Mouse (Mus musculus): ENCODE measurements around the gene Wdr24.
"Not testable (repeated sequence)": the region's sequence is repeated elsewhere in the genome, so short reads cannot be mapped to it uniquely, and the experiment has no call there.

Wdr24 gene

GRCm38 (mm10) chr17:25807452-25807851, 16.0 kb upstream of the Wdr24 start:
- not testable (repeated sequence) for DNase-seq (ENCODE audit: low spot score)

- no peak for DNase-seq (ENCODE audit: low spot score)
These were observed 15.4 kb upstream of the Wdr24 start for GRCm38 (mm10) chr17:25808028-25808427.

GRCm38 (mm10) chr17:25808789-25809605, 14.4 kb upstream of the Wdr24 start, which contains the start of gene Fbxl16:
Gene Fbxl16 (plus strand): TSS chr17:25809085.
- DNase-seq (ENCODE audit: low spot score) = peak; percentile 70

GRCm38 (mm10) chr17:25809606-25810340, 13.7 kb upstream of the Wdr24 start:
- DNase-seq (ENCODE audit: low spot score) = no peak

- DNase-seq (ENCODE audit: low spot score) = no peak
These were observed 12.5 kb upstream of the Wdr24 start for GRCm38 (mm10) chr17:25810890-25811289.

- peak; percentile 87 for DNase-seq (ENCODE audit: low spot score)
These were observed 10.0 kb upstream of the Wdr24 start for GRCm38 (mm10) chr17:25813471-25813870.

- DNase-seq (ENCODE audit: low spot score) = no peak
These were observed 5.8 kb upstream of the Wdr24 start for GRCm38 (mm10) chr17:25817662-25818061.

GRCm38 (mm10) chr17:25818851-25819780, 4.3 kb upstream of the Wdr24 start:
- DNase-seq (ENCODE audit: low spot score) = no peak

- DNase-seq (ENCODE audit: low spot score) = no peak
These were observed 1.1 kb downstream of the Wdr24 start for GRCm38 (mm10) chr17:25824362-25825142.

- DNase-seq (ENCODE audit: low spot score) = no peak
These were observed 1.9 kb downstream of the Wdr24 start for GRCm38 (mm10) chr17:25825311-25825710.

GRCm38 (mm10) chr17:25825984-25826570, 2.6 kb downstream of the Wdr24 start:
- DNase-seq (ENCODE audit: low spot score) = no peak

- no peak for DNase-seq (ENCODE audit: low spot score)
These were observed 3.6 kb downstream of the Wdr24 start for GRCm38 (mm10) chr17:25827011-25827410.

GRCm38 (mm10) chr17:25827546-25828222, 4.3 kb downstream of the Wdr24 start:
- no peak for DNase-seq (ENCODE audit: low spot score)

- no peak for DNase-seq (ENCODE audit: low spot score)
These were observed 4.8 kb downstream of the Wdr24 start for GRCm38 (mm10) chr17:25828223-25828594.

- DNase-seq (ENCODE audit: low spot score) = peak; percentile 74
These were observed 5.5 kb downstream of the Wdr24 start, which contains the start of gene Jmjd8 for GRCm38 (mm10) chr17:25828712-25829557. Gene Jmjd8 (plus strand): TSS chr17:25828867.

- no peak for DNase-seq (ENCODE audit: low spot score)
These were observed 6.2 kb downstream of the Wdr24 start for GRCm38 (mm10) chr17:25829558-25830017.

- DNase-seq (ENCODE audit: low spot score) = no peak
These were observed 6.8 kb downstream of the Wdr24 start for GRCm38 (mm10) chr17:25830200-25830753.

- DNase-seq (ENCODE audit: low spot score) = no peak
These were observed 7.5 kb downstream of the Wdr24 start for GRCm38 (mm10) chr17:25830806-25831431.

Measured in urinary bladder, postnatal 14 days (tissue).